Mouse (Mus musculus) MEL (cell line): ENCODE results near the gene Shbg. TPM values are rescaled to one million over a fixed set of nuclear protein-coding genes. Genes with fewer than 3 reads are reported as not detected.

Source experiments
- DNase-seq: peaks from one replicate; pipeline ENCODE4 v3.0.0; 2011; ENCODE audit warnings: low read depth, low spot score
- H3K27ac ChIP-seq: 2 replicates; pipeline ENCODE4 v1.5.1; 2012; ENCODE audit warnings: low read depth, mild to moderate bottlenecking, control low read depth, low read length, moderate library complexity; ENCODE audit not compliant: control insufficient read depth
- H3K27me3 ChIP-seq, 2 experiments: fragments of 150-350 bp in 1 of 2; sonication (generic) in 1 of 2; 2 replicates each; pipeline ENCODE4 v1.6.1; 2012; ENCODE audit warnings: low read length in 2 of 2, mild to moderate bottlenecking in 2 of 2, improper control_type of control experiment in 1 of 2, moderate library complexity in 1 of 2; ENCODE audit not compliant: insufficient read depth in 2 of 2, control insufficient read depth in 1 of 2
- H3K36me3 ChIP-seq, 2 experiments: 2 replicates each; pipeline ENCODE4 v1.6.1; 2012 to 2014; ENCODE audit warnings: low read length in 2 of 2, improper control_type of control experiment in 1 of 2, inconsistent platforms in 1 of 2, mild to moderate bottlenecking in 1 of 2; ENCODE audit not compliant: insufficient read depth in 2 of 2, control insufficient read depth in 1 of 2
- H3K4me1 ChIP-seq, 2 experiments: fragments of 150-350 bp in 1 of 2; sonication (generic) in 1 of 2; 2 replicates each; pipeline ENCODE4 v1.6.1; 2012; ENCODE audit warnings: low read length in 2 of 2, improper control_type of control experiment in 1 of 2, mild to moderate bottlenecking in 1 of 2; ENCODE audit not compliant: insufficient read depth in 2 of 2, control insufficient read depth in 1 of 2
- H3K4me3 ChIP-seq, 2 experiments: fragments of 150-350 bp in 1 of 2; sonication (generic) in 1 of 2; 2 replicates each; pipeline ENCODE4 v1.5.1; 2012; ENCODE audit warnings: low read depth in 2 of 2, low read length in 2 of 2, mild to moderate bottlenecking in 2 of 2, moderate library complexity in 2 of 2, control low read depth in 1 of 2, improper control_type of control experiment in 1 of 2; ENCODE audit not compliant: control insufficient read depth in 1 of 2, insufficient read depth in 1 of 2
- H3K79me2 ChIP-seq: 2 replicates; pipeline ENCODE4 v1.6.1; 2012; ENCODE audit warnings: mild to moderate bottlenecking, low read length, moderate library complexity; ENCODE audit not compliant: control insufficient read depth, poor library complexity, insufficient read depth
- H3K9ac ChIP-seq: 2 replicates; pipeline ENCODE4 v1.6.1; 2012; ENCODE audit warnings: low read depth, mild to moderate bottlenecking, control low read depth, low read length, moderate library complexity; ENCODE audit not compliant: control insufficient read depth, poor library complexity, severe bottlenecking
- H3K9me3 ChIP-seq: fragments of 150-350 bp; sonication (generic); replicated peaks from 2 replicates; pipeline ENCODE4 v1.6.1; 2012; ENCODE audit warnings: mild to moderate bottlenecking, low read length, improper control_type of control experiment, moderate library complexity; ENCODE audit not compliant: insufficient read depth
- CHD2 ChIP-seq: IDR thresholded peaks from 2 replicates; pipeline ENCODE4 v1.6.1; 2011; ENCODE audit warnings: low read length, improper control_type of control experiment
- CTCF ChIP-seq, 3 experiments: IDR thresholded peaks in 2 of 3; conservative IDR thresholded peaks in 1 of 3; 2 replicates each; pipeline ENCODE4 v1.5.1; 2011 to 2012; ENCODE audit warnings: low read length in 3 of 3, low read depth in 2 of 3, mild to moderate bottlenecking in 2 of 3, improper control_type of control experiment in 1 of 3, inconsistent platforms in 1 of 3, mixed read lengths in 1 of 3, moderate library complexity in 1 of 3; ENCODE audit not compliant: control insufficient read depth in 1 of 3, insufficient read depth in 1 of 3, poor library complexity in 1 of 3, severe bottlenecking in 1 of 3
- E2F4 ChIP-seq: IDR thresholded peaks from 2 replicates; pipeline ENCODE4 v1.6.1; 2011; ENCODE audit warnings: low read depth, low read length, improper control_type of control experiment, borderline replicate concordance
- ELF1 ChIP-seq: IDR thresholded peaks from 2 replicates; pipeline ENCODE4 v1.6.1; 2014; ENCODE audit warnings: low read depth, mild to moderate bottlenecking, inconsistent platforms, low read length, improper control_type of control experiment, moderate library complexity
- GABPA ChIP-seq: IDR thresholded peaks from 2 replicates; pipeline ENCODE4 v1.6.1; 2012; ENCODE audit warnings: low read depth, mild to moderate bottlenecking, inconsistent platforms, low read length, improper control_type of control experiment, moderate library complexity
- HCFC1 ChIP-seq: IDR thresholded peaks from 2 replicates; pipeline ENCODE4 v1.6.1; 2012; ENCODE audit warnings: low read depth, mild to moderate bottlenecking, inconsistent platforms, low read length, improper control_type of control experiment, moderate library complexity
- KAT2A ChIP-seq: conservative IDR thresholded peaks from 2 replicates; pipeline ENCODE4 v1.6.1; 2012; ENCODE audit warnings: low read depth, low read length, improper control_type of control experiment, inconsistent platforms
- MAFK ChIP-seq: IDR thresholded peaks from 2 replicates; pipeline ENCODE4 v1.6.1; 2011; ENCODE audit warnings: low read depth, mild to moderate bottlenecking, low read length, improper control_type of control experiment, borderline replicate concordance
- MAX ChIP-seq: IDR thresholded peaks from 2 replicates; pipeline ENCODE4 v1.6.1; 2011; ENCODE audit warnings: low read length, improper control_type of control experiment
- MEF2A ChIP-seq: IDR thresholded peaks from 2 replicates; pipeline ENCODE4 v1.6.1; 2014; ENCODE audit warnings: low read depth, mild to moderate bottlenecking, inconsistent platforms, low read length, improper control_type of control experiment; ENCODE audit not compliant: poor library complexity, insufficient replicate concordance, severe bottlenecking; ENCODE audit errors: extremely low read depth
- MYB ChIP-seq: IDR thresholded peaks from 2 replicates; pipeline ENCODE4 v1.6.1; 2011; ENCODE audit warnings: mild to moderate bottlenecking, low read depth, low read length, improper control_type of control experiment
- MYC ChIP-seq: IDR thresholded peaks from 2 replicates; pipeline ENCODE4 v1.6.1; 2011; ENCODE audit warnings: low read depth, mild to moderate bottlenecking, low read length, improper control_type of control experiment, moderate library complexity
- NELFE ChIP-seq: IDR thresholded peaks from 2 replicates; pipeline ENCODE4 v1.6.1; 2011; ENCODE audit warnings: low read depth, low read length, improper control_type of control experiment
- POLR2A ChIP-seq, 2 experiments: IDR thresholded peaks; 2 replicates each; pipeline ENCODE4 v1.6.1; 2011 to 2012; ENCODE audit warnings: low read length in 2 of 2, mild to moderate bottlenecking in 2 of 2, control low read depth in 1 of 2, improper control_type of control experiment in 1 of 2, low read depth in 1 of 2, moderate library complexity in 1 of 2; ENCODE audit not compliant: control insufficient read depth in 1 of 2, insufficient read depth in 1 of 2, poor library complexity in 1 of 2
- POLR2AphosphoS2 ChIP-seq: IDR thresholded peaks from 2 replicates; pipeline ENCODE4 v1.6.1; 2011; ENCODE audit warnings: low read length, improper control_type of control experiment
- POLR2AphosphoS5 ChIP-seq: IDR thresholded peaks from 2 replicates; pipeline ENCODE4 v1.6.1; 2012; ENCODE audit warnings: low read depth, borderline replicate concordance, mild to moderate bottlenecking, inconsistent platforms, low read length, moderate library complexity, mixed read lengths
- SMC3 ChIP-seq: IDR thresholded peaks from 2 replicates; pipeline ENCODE4 v1.6.1; 2011; ENCODE audit warnings: low read depth, low read length, improper control_type of control experiment
- USF1 ChIP-seq: IDR thresholded peaks from 2 replicates; pipeline ENCODE4 v1.6.1; 2014; ENCODE audit warnings: low read depth, mild to moderate bottlenecking, inconsistent platforms, low read length, improper control_type of control experiment, moderate library complexity
- ZC3H11A ChIP-seq: IDR thresholded peaks from 2 replicates; pipeline ENCODE4 v1.6.1; 2012; ENCODE audit warnings: low read depth, mild to moderate bottlenecking, inconsistent platforms, low read length, improper control_type of control experiment
- polyA plus RNA-seq, 2 experiments: library from polyadenylated mRNA; stranded (reverse) in 1 of 2; unstranded in 1 of 2; fragments of >175 nt in 1 of 2; fragments of >200 nt in 1 of 2; gene quantifications; 2 replicates each; pipeline versions ENCODE4 v1.2.1 to v1.2.4; 2012; ENCODE audit warnings: low replicate concordance in 2 of 2, low read depth in 1 of 2; ENCODE audit not compliant: insufficient read length in 2 of 2, insufficient read depth in 1 of 2, missing spikeins in 1 of 2
- total RNA-seq: library from RNA; depleted of rRNA; stranded (reverse); fragments of 300-350 nt; gene quantifications from 2 replicates; pipeline ENCODE4 v1.2.3, GENCODE M21; 2012

Gene Shbg
- total and polyA plus RNA-seq, 3 experiments, result not detected

DNA sequence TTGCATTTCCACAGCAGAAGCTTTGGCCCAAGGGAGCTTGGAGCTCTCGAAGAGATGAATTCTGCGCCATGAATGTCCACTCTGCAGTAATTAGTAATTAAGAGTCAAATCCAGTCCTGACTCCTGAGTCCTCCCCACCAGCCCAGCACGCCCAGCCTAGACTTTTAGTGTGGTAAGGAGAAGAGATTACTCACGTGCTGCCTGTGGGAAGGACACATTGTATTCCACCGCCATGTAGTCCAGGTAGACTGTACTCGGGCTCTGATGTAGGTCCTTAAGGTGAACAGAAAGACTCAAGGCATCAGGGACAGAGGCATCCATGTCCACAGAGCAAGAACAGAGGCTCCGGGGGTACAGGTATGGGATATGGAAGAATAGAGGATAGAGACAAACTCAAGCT lies 47.1 kb upstream of the Shbg start:
- no peak overlapping the region for H3K4me3 ChIP-seq
- no peak overlapping the region for H3K27ac ChIP-seq
- H3K36me3 ChIP-seq, result peaks cover 9 to 28% of the 10 kb centered on the region in 2 experiments

DNA sequence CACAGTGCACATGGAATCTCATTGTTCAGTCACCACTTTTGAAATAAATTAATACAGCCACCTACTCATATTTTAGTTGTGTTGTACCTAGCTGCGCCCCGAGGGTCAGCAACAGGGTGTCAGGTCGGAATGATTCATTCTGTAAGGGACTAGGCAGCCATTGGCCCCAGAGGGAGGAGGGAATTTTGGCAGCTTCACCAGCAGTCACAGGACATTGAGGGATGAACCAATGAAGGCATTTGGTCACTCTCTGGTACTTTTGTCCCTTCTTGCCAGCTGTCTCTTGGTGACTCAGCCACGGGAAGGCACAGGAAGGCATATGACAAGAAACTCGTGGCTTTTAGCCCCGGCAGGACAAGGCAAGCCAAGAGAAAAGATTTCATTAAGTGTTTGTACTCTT lies 46.1 kb upstream of the Shbg start:
- Histone ChIP-seq H3K27me3 (no peaks in the 10 kb centered on the region), H3K79me2 (peaks cover 13% of the 10 kb centered on the region), H3K4me3 (no peak overlapping the region), H3K9me3 (no peaks in the 10 kb centered on the region), H3K9ac (peak overlapping the region; percentile 69; the same call in 1 of the 2 replicates), H3K4me1 (peaks cover 4 to 21% of the 10 kb centered on the region in 2 experiments), H3K36me3 (peaks cover 1 to 19% of the 10 kb centered on the region in 2 experiments; a peak in 3 of 4 replicates), H3K27ac (0 out of 2 replicates have a peak overlapping the region, but pooled peaks have one; percentile 96)
- DNase-seq, result no peak
- no peak for TF ChIP-seq E2F4
- TF ChIP-seq CHD2, result no peak
- no peak for TF ChIP-seq MAX
- TF ChIP-seq MAFK, result no peak
- TF ChIP-seq NELFE, result no peak
- no peak for TF ChIP-seq POLR2A (IDR thresholded peaks at IDR 0.05; ENCODE audit: control insufficient read depth in 1 of 2, insufficient read depth in 1 of 2, low read depth in 1 of 2, low read length in 2 of 2, poor library complexity in 1 of 2)
- no peak for TF ChIP-seq MEF2A
- TF ChIP-seq ZC3H11A, result no peak
- TF ChIP-seq POLR2AphosphoS2, result no peak
- no peak for TF ChIP-seq MYC
- TF ChIP-seq CTCF (IDR thresholded peaks at IDR 0.05 in 2 of 3, conservative IDR thresholded peaks at IDR 0.05 in 1 of 3; ENCODE audit: control insufficient read depth in 1 of 3, insufficient read depth in 1 of 3, low read depth in 2 of 3, low read length in 3 of 3, poor library complexity in 1 of 3, severe bottlenecking in 1 of 3), result no peak
- TF ChIP-seq KAT2A, result no peak

More for the DNA sequence above, 47.1 kb upstream of the Shbg start:
- Histone ChIP-seq H3K9me3 (no peaks in the 10 kb centered on the region), H3K27me3 (no peaks in the 10 kb centered on the region), H3K79me2 (peaks cover 22% of the 10 kb centered on the region), H3K9ac (no peak overlapping the region), H3K4me1 (peaks cover 4 to 31% of the 10 kb centered on the region in 2 experiments)
- TF ChIP-seq HCFC1 (no peak), USF1 (no peak), POLR2AphosphoS5 (no peak), ELF1 (no peak), MYB (no peak), MAFK (no peak), GABPA (no peak), ZC3H11A (no peak), SMC3 (no peak), CHD2 (no peak), POLR2AphosphoS2 (no peak)
- DNase-seq, result no peak
